Mouse (Mus musculus) C2C12 (cell line): ENCODE measurements around the gene Rftn2.

Experiments used
- CTCF ChIP-seq: IDR thresholded peaks from one replicate; pipeline ENCODE4 v1.5.1; 2011; ENCODE audit not compliant: control insufficient read depth, insufficient read depth, insufficient read length
- FOSL1 ChIP-seq: IDR thresholded peaks from one replicate; pipeline ENCODE4 v1.8.0; 2011; ENCODE audit warnings: mild to moderate bottlenecking, low read length; ENCODE audit not compliant: poor library complexity, insufficient read depth, severe bottlenecking
- MAX ChIP-seq: IDR thresholded peaks from one replicate; pipeline ENCODE4 v1.6.1; 2011; ENCODE audit warnings: mild to moderate bottlenecking, control low read depth
- MYOD1 ChIP-seq: IDR thresholded peaks from one replicate; pipeline ENCODE4 v1.6.1; 2011; ENCODE audit warnings: low read depth; ENCODE audit not compliant: control insufficient read depth, insufficient read length
- USF1 ChIP-seq: IDR thresholded peaks from one replicate; pipeline ENCODE4 v1.6.1; 2011; ENCODE audit warnings: low read depth, mild to moderate bottlenecking, control low read depth, moderate library complexity

DNA sequence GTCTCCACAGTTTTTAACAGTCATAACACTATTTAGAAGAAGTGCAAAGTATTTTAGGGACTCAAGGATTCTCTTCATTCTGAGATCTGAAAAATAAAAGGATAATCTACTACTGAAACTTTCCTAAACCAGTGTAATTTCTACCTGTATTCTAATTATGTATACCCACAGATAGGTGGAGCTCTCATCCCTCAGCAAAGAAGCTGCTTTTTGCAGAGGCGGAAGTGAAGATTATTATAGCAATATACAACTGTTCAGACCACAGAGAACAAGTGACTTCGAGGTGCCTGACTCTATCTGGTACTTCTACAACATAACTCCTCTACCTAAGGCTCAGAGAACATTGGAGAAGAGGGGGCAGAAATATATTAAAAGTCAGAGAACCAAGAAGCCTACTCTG lies 38.9 kb upstream of the Rftn2 start:
- TF ChIP-seq CTCF (no peak), MAX (no peak), FOSL1 (no peak), USF1 (no peak), MYOD1 (no peak)
